Mouse (Mus musculus) left cerebral cortex, adult 2 months (tissue): ENCODE results near the gene Aqp1. TPM values are rescaled to one million over a fixed set of nuclear protein-coding genes. Genes with fewer than 3 reads are reported as not detected.

Experiments used
- DNase-seq, 2 experiments: peaks; one replicate each; pipeline ENCODE4 v3.0.0; 2021 to 2022; ENCODE audit warnings: low spot score in 2 of 2, mixed read lengths in 1 of 2; ENCODE audit errors: extremely low spot score in 1 of 2
- H3K27ac ChIP-seq: fragments of 200-600 bp; 2 replicates; pipeline ENCODE4 v1.8.1; 2022
- H3K4me3 ChIP-seq: fragments of 200-600 bp; 2 replicates; pipeline ENCODE4 v1.8.1; 2022
- CTCF ChIP-seq: fragments of 200-600 bp; IDR thresholded peaks from 2 replicates; pipeline ENCODE4 v1.8.1; 2022; ENCODE audit warnings: antibody characterized with exemption, mild to moderate bottlenecking, moderate library complexity
- intact Hi-C: fragments of 180-260 bp; cut with DNase I; formaldehyde crosslinking; loops from one replicate; pipeline ENCODE4 v1.15.1; 2025
- total RNA-seq, 2 experiments: library from RNA; stranded (reverse); gene quantifications; 2 replicates each; pipeline ENCODE4 v1.2.3; 2021

Aqp1 gene
- total RNA-seq, 2 experiments from 2014 or later, result 0.47 to 0.75 TPM

- H3K27ac ChIP-seq, result no peak overlapping the region
- no peak for DNase-seq
- intact Hi-C loops, result no loop called here
- no peak for TF ChIP-seq CTCF
- H3K4me3 ChIP-seq, result no peak overlapping the region
Measured at GRCm38 (mm10) chr6:55337242-55337641, 1.0 kb downstream of the Aqp1 start.

- Histone ChIP-seq H3K27ac (no peak overlapping the region), H3K4me3 (no peak overlapping the region)
- DNase-seq, result no peak
- intact Hi-C loops, result no loop called here
- no peak for TF ChIP-seq CTCF
Measured at GRCm38 (mm10) chr6:55338077-55338476, 1.8 kb downstream of the Aqp1 start.

GRCm38 (mm10) chr6:55338934-55339825, 2.9 kb downstream of the Aqp1 start:
- intact Hi-C loops, result no loop called here
- TF ChIP-seq CTCF, result no peak

GRCm38 (mm10) chr6:55341688-55342087, 5.5 kb downstream of the Aqp1 start:
- Histone ChIP-seq H3K4me3 (no peak overlapping the region), H3K27ac (no peak overlapping the region)
- intact Hi-C loops, result no loop called here
- no peak for DNase-seq
- TF ChIP-seq CTCF, result no peak

More at GRCm38 (mm10) chr6:55338934-55339825, 2.9 kb downstream of the Aqp1 start:
- Histone ChIP-seq H3K27ac (no peak overlapping the region), H3K4me3 (no peak overlapping the region)
- DNase-seq, result no peak

GRCm38 (mm10) chr6:55342328-55342727, 6.1 kb downstream of the Aqp1 start:
- no peak overlapping the region for H3K27ac ChIP-seq
- no peak overlapping the region for H3K4me3 ChIP-seq
- DNase-seq, result no peak
- TF ChIP-seq CTCF, result no peak
- intact Hi-C loops, result no loop called here

- no peak for TF ChIP-seq CTCF
- Histone ChIP-seq H3K4me3 (no peak overlapping the region), H3K27ac (no peak overlapping the region)
- intact Hi-C loops, result no loop called here
- no peak for DNase-seq
Measured at GRCm38 (mm10) chr6:55343446-55343845, 7.2 kb downstream of the Aqp1 start.

- DNase-seq, result no peak
- intact Hi-C loops, result no loop called here
- TF ChIP-seq CTCF, result no peak
- Histone ChIP-seq H3K27ac (no peak overlapping the region), H3K4me3 (no peak overlapping the region)
Measured at GRCm38 (mm10) chr6:55344291-55345016, 8.2 kb downstream of the Aqp1 start.

GRCm38 (mm10) chr6:55345264-55345663, 9.0 kb downstream of the Aqp1 start:
- intact Hi-C loops, result no loop called here
- DNase-seq, result no peak
- H3K4me3 ChIP-seq, result no peak overlapping the region
- no peak overlapping the region for H3K27ac ChIP-seq
- TF ChIP-seq CTCF, result no peak

- Histone ChIP-seq H3K4me3 (no peak overlapping the region), H3K27ac (no peak overlapping the region)
- DNase-seq, result no peak
- TF ChIP-seq CTCF, result no peak
- intact Hi-C loops, result no loop called here
Measured at GRCm38 (mm10) chr6:55346491-55346890, 10.3 kb downstream of the Aqp1 start.

GRCm38 (mm10) chr6:55347711-55348571, 11.7 kb downstream of the Aqp1 start:
- no peak for DNase-seq
- H3K4me3 ChIP-seq, result no peak overlapping the region
- H3K27ac ChIP-seq, result no peak overlapping the region
- no peak for TF ChIP-seq CTCF
- intact Hi-C loops, result no loop called here

GRCm38 (mm10) chr6:55349231-55349630, 13.0 kb downstream of the Aqp1 start:
- no peak overlapping the region for H3K27ac ChIP-seq
- intact Hi-C loops, result no loop called here
- no peak overlapping the region for H3K4me3 ChIP-seq
- DNase-seq, result no peak
- TF ChIP-seq CTCF, result no peak
